Mouse (Mus musculus) liver, embryonic 14.5 days (tissue): Measurements from ENCODE around the gene Tekt4. TPM values are rescaled to one million over a fixed set of nuclear protein-coding genes. Genes with fewer than 3 reads are reported as not detected.

Source experiments
- ATAC-seq: fragments of 200-750 bp; cut with Nextera tagmentation; 2 replicates; pipeline ENCODE4 v1.8.0; 2017; ENCODE audit warnings: moderate number of reproducible peaks, mild to moderate bottlenecking, moderate library complexity; ENCODE audit not compliant: insufficient read depth
- DNase-seq, 3 experiments: peaks; one replicate each; pipeline ENCODE4 v3.0.0-alpha.2; 2012 to 2013; ENCODE audit warnings: low read depth in 3 of 3, low spot score in 3 of 3
- H3K27ac ChIP-seq: fragments of 300-500 bp; sonication (generic); 2 replicates; pipeline ENCODE4 v1.5.1; 2014; ENCODE audit warnings: moderate library complexity, mild to moderate bottlenecking, control low read depth, inconsistent platforms
- H3K27me3 ChIP-seq: fragments of 300-500 bp; sonication (generic); 2 replicates; pipeline ENCODE4 v1.6.1; 2014; ENCODE audit warnings: mild to moderate bottlenecking, low read length, moderate library complexity; ENCODE audit not compliant: control insufficient read depth, insufficient read depth
- H3K36me3 ChIP-seq: fragments of 300-500 bp; sonication (generic); replicated peaks from 2 replicates; pipeline ENCODE4 v1.6.1; 2014; ENCODE audit warnings: low read depth; ENCODE audit not compliant: control insufficient read depth, insufficient read depth
- H3K4me1 ChIP-seq, 2 experiments: fragments of 200-500 bp in 1 of 2; fragments of 300-500 bp in 1 of 2; sonication (generic) in 1 of 2; replicated peaks; 2 replicates each; pipeline ENCODE4 v1.6.1; 2012 to 2014; ENCODE audit warnings: antibody characterized with exemption in 1 of 2, inconsistent platforms in 1 of 2, low read length in 1 of 2; ENCODE audit not compliant: control insufficient read depth in 2 of 2, insufficient read depth in 2 of 2
- H3K4me2 ChIP-seq: fragments of 300-500 bp; sonication (generic); 2 replicates; pipeline ENCODE4 v1.6.1; 2014; ENCODE audit warnings: low read depth, mild to moderate bottlenecking, control low read depth, moderate library complexity
- H3K4me3 ChIP-seq, 2 experiments: fragments of 200-500 bp in 1 of 2; fragments of 300-500 bp in 1 of 2; sonication (generic) in 1 of 2; 2 replicates each; pipeline ENCODE4 v1.5.1; 2012 to 2014; ENCODE audit warnings: low read depth in 2 of 2, low read length in 2 of 2, mild to moderate bottlenecking in 2 of 2, control low read depth in 1 of 2, inconsistent platforms in 1 of 2, moderate library complexity in 1 of 2; ENCODE audit not compliant: insufficient read depth in 1 of 2
- H3K9ac ChIP-seq: fragments of 300-500 bp; sonication (generic); replicated peaks from 2 replicates; pipeline ENCODE4 v1.6.1; 2014; ENCODE audit warnings: mild to moderate bottlenecking, control low read depth, moderate library complexity
- H3K9me3 ChIP-seq: fragments of 300-500 bp; sonication (generic); 2 replicates; pipeline ENCODE4 v1.6.1; 2016; ENCODE audit warnings: low read length, mixed read lengths; ENCODE audit not compliant: control insufficient read depth
- CTCF ChIP-seq: IDR thresholded peaks from 2 replicates; pipeline ENCODE4 v1.5.1; 2016; ENCODE audit warnings: antibody characterized with exemption, low read depth, control low read depth
- EP300 ChIP-seq: IDR thresholded peaks from 2 replicates; pipeline ENCODE4 v1.6.1; 2016; ENCODE audit warnings: antibody characterized with exemption, low read depth
- WGBS: fragments of 180-500 bp; shearing (Covaris S2); extraction: QIAGEN DNeasy Blood & Tissue Kit; methylation state at CpG from one replicate; pipeline ENCODE4 v1.1.7; 2014; ENCODE audit not compliant: insufficient replicate concordance; 5-methylcytosine and 5-hydroxymethylcytosine counted together
- polyA plus RNA-seq, 2 experiments: library from polyadenylated mRNA; depleted of rRNA in 1 of 2; stranded (reverse) in 1 of 2; unstranded in 1 of 2; fragments of >200 nt; fragmentation: Nextera tagmentation in 1 of 2; extraction: Ambion mirVana in 1 of 2; gene quantifications; 2 replicates each; pipeline versions ENCODE4 v1.2.1 to v1.2.3; 2012 to 2014

The Tekt4 gene
- polyA plus RNA-seq, 2 experiments, result 0.07 TPM; not detected in 1

- ATAC-seq (peak; percentile 45; the same call in 1 of the 2 replicates), DNase-seq (no peak)
- no peaks in the 10 kb centered on the region for H3K36me3 ChIP-seq
- no peaks in the 10 kb centered on the region for H3K27me3 ChIP-seq
- H3K4me1 ChIP-seq, result no peaks in the 10 kb centered on the region
- no peaks in the 10 kb centered on the region for H3K9me3 ChIP-seq
- H3K4me3 ChIP-seq, result no peak overlapping the region
- H3K4me2 ChIP-seq, result peak overlapping the region; percentile 25
- TF ChIP-seq CTCF (no peak), EP300 (no peak)
- no peak overlapping the region for H3K9ac ChIP-seq
- H3K27ac ChIP-seq, result no peak overlapping the region
- 35% methylated on average over 8 of the region's 8 CpGs for WGBS
These were observed 17.0 kb downstream of the Tekt4 start for GRCm38 (mm10) chr17:25471418-25471817.

DNA sequence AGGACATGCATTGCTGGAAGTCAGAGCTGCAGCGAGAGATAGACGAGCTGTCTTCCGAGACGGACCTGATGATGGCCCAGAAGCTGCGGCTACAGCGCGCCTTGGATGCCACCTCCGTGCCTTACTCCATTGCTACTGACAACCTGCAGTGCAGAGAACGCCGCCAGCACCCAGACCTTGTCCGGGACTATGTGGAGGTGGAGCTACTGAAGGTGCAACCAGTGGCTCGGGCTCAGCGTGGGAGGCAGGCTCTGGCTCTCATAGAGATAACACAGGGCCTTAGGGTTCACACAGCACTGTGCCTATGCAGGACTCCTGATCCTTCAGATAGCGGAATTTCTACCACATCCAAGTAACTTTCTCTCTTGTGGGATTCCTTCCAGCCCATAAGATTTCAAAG lies 17.6 kb downstream of the Tekt4 start:
- H3K4me2 ChIP-seq, result peak overlapping the region; percentile 25
- WGBS, result 32% methylated on average over 14 of the region's 14 CpGs
- no peaks in the 10 kb centered on the region for H3K27me3 ChIP-seq
- H3K4me1 ChIP-seq, result no peaks in the 10 kb centered on the region
- no peak overlapping the region for H3K9ac ChIP-seq
- H3K9me3 ChIP-seq, result no peaks in the 10 kb centered on the region
- no peak for ATAC-seq
- H3K36me3 ChIP-seq, result no peaks in the 10 kb centered on the region
- no peak overlapping the region for H3K4me3 ChIP-seq
- no peak for DNase-seq
- no peak overlapping the region for H3K27ac ChIP-seq
- TF ChIP-seq CTCF (no peak), EP300 (no peak)

- H3K9ac ChIP-seq, result no peak overlapping the region
- no peaks in the 10 kb centered on the region for H3K27me3 ChIP-seq
- ATAC-seq (peak; percentile 38; the same call in 1 of the 2 replicates), DNase-seq (peak; percentile 40 to 47 (median 41))
- no peaks in the 10 kb centered on the region for H3K9me3 ChIP-seq
- no peak overlapping the region for H3K27ac ChIP-seq
- H3K4me1 ChIP-seq, result no peaks in the 10 kb centered on the region
- TF ChIP-seq CTCF, result peak; percentile 70
- TF ChIP-seq EP300, result no peak
- peak overlapping the region; percentile 58 for H3K4me2 ChIP-seq
- no peaks in the 10 kb centered on the region for H3K36me3 ChIP-seq
- H3K4me3 ChIP-seq, result peak overlapping the region; percentile 28 to 29
- WGBS, result 3% methylated on average over 38 of the region's 38 CpGs
These were observed 20.1 kb downstream of the Tekt4 start for GRCm38 (mm10) chr17:25474330-25475077.

GRCm38 (mm10) chr17:25475946-25476744 lies 21.7 kb downstream of the Tekt4 start:
- DNase-seq (peak; percentile 20 to 30 (median 22)), ATAC-seq (no peak)
- Histone ChIP-seq H3K4me1 (no peaks in the 10 kb centered on the region), H3K36me3 (no peaks in the 10 kb centered on the region), H3K27me3 (no peaks in the 10 kb centered on the region), H3K4me2 (no peak overlapping the region), H3K9me3 (no peaks in the 10 kb centered on the region), H3K4me3 (no peak overlapping the region), H3K27ac (no peak overlapping the region), H3K9ac (no peak overlapping the region)
- 31% methylated on average over 19 of the region's 19 CpGs for WGBS
- TF ChIP-seq EP300 (no peak), CTCF (peak; percentile 89)

GRCm38 (mm10) chr17:25480152-25480551 lies 25.7 kb downstream of the Tekt4 start:
- no peaks in the 10 kb centered on the region for H3K27me3 ChIP-seq
- H3K4me3 ChIP-seq, result no peak overlapping the region
- no peaks in the 10 kb centered on the region for H3K36me3 ChIP-seq
- no peaks in the 10 kb centered on the region for H3K9me3 ChIP-seq
- TF ChIP-seq CTCF (no peak), EP300 (no peak)
- H3K27ac ChIP-seq, result no peak overlapping the region
- DNase-seq (no peak), ATAC-seq (no peak)
- WGBS, result 51% methylated on average over 8 of the region's 8 CpGs
- no peak overlapping the region for H3K9ac ChIP-seq
- no peak overlapping the region for H3K4me2 ChIP-seq
- no peaks in the 10 kb centered on the region for H3K4me1 ChIP-seq
